Mouse (Mus musculus) C2C12 (cell line): ENCODE data around the gene Tmem40.

Source experiments
- CTCF ChIP-seq: IDR thresholded peaks from one replicate; pipeline ENCODE4 v1.5.1; 2011; ENCODE audit not compliant: control insufficient read depth, insufficient read depth, insufficient read length
- MAX ChIP-seq: IDR thresholded peaks from one replicate; pipeline ENCODE4 v1.6.1; 2011; ENCODE audit warnings: mild to moderate bottlenecking, control low read depth

DNA sequence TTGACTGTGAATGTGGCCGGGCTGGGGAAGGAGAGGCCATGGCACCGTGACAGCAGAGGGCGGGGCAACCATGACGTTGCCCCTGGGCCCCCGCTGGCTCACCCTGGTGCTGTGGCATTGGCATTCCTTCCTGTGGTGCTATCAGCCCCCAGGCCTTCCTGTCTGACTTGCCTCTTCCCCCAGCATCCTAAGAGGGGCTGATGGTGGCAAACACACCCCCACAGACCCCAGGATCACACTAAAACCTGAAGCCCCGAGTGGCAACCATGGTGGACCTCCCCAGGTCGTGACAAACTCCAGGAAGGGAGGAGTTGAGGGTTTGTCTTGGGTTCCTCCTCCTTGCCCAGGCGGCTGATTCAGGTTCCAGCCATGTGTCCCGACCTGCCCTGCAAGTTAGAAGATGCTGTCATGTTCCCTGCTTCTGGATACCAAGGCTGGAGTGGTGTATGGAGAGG lies 3.2 kb downstream of the Tmem40 start:
- TF ChIP-seq CTCF (no peak), MAX (no peak)
